In genomic region chr5:134375256-134375655, GRCm38 (mm10) we compare ENCODE assay signal across 16 mouse cellular contexts.
DNase-seq lines count a peak whose midpoint lies in the region; ATAC-seq and TF ChIP-seq lines count a peak whose summit lies in the region.
"Had no signal": no experiment of that assay in that cellular context is flagged by ENCODE, and none has a peak within 500 bp of the region (broad histone marks: within the 10 kb centered on the region; RNA-seq: fewer than 3 reads in every experiment).

No protein-coding gene starts in this region.

- no peaks in the 10 kb centered on the region for H3K27me3 ChIP-seq in heart, adult 2 months (ENCODE audit: control insufficient read depth, insufficient read depth, low read length)
- no peaks in the 10 kb centered on the region for H3K27me3 ChIP-seq in kidney, embryonic 15.5 days
- H3K27me3 ChIP-seq: embryonic facial prominence, embryonic 12.5 days; forebrain, embryonic 13.5 days; hindbrain, embryonic 13.5 days had no signal

- H3K9me3 ChIP-seq in kidney, embryonic 15.5 days (replicated peaks) = no peaks in the 10 kb centered on the region
- H3K9me3 ChIP-seq: embryonic facial prominence, embryonic 12.5 days; forebrain, embryonic 13.5 days; hindbrain, embryonic 13.5 days had no signal

- no peak overlapping the region for H3K9ac ChIP-seq in heart, adult 2 months (ENCODE audit: low read depth, low read length)
- H3K9ac ChIP-seq in kidney, embryonic 15.5 days = no peak overlapping the region
- H3K9ac ChIP-seq: embryonic facial prominence, embryonic 12.5 days; forebrain, embryonic 13.5 days; hindbrain, embryonic 13.5 days; liver, postnatal 0 days had no signal

- TF ChIP-seq EP300 in heart, adult 2 months (IDR thresholded peaks at IDR 0.05; ENCODE audit: insufficient read depth, low read depth, low read length) = no peak

- intact Hi-C loops in heart, adult 2 months (cut with DNase I) = no loop called here

- peak overlapping the region; percentile 72 for H3K27ac ChIP-seq in heart, adult 2 months
- H3K27ac ChIP-seq in kidney, embryonic 15.5 days = peak overlapping the region; percentile 24; the same call in 1 of the 2 replicates
- H3K27ac ChIP-seq: embryonic facial prominence, embryonic 12.5 days; forebrain, embryonic 13.5 days; hindbrain, embryonic 13.5 days had no signal

- 57% methylated on average over 1 of the region's 1 CpGs for WGBS in heart, adult 2 months
- 94% methylated on average over 1 of the region's 1 CpGs for WGBS in kidney, embryonic 15.5 days

- no peak overlapping the region for H3K4me2 ChIP-seq in kidney, embryonic 15.5 days
- H3K4me2 ChIP-seq: embryonic facial prominence, embryonic 12.5 days; forebrain, embryonic 13.5 days; hindbrain, embryonic 13.5 days had no signal

- no peak for DNase-seq in heart, adult 2 months
- no peak for DNase-seq in heart, postnatal 4 days
- no peak for DNase-seq in kidney, postnatal 4 days
- DNase-seq in testis, postnatal 14 days (ENCODE audit: low spot score) = peak; percentile 75
- no peak for DNase-seq in testis, postnatal 10 days (ENCODE audit: low spot score)
- DNase-seq: cerebellum, adult 18-20 months; cerebellum, postnatal 14 days; layer of hippocampus, postnatal 36 days; liver, postnatal 0 days had no signal

- H3K4me3 ChIP-seq in heart, adult 2 months = no peak overlapping the region
- no peak overlapping the region for H3K4me3 ChIP-seq in kidney, embryonic 15.5 days (replicated peaks)
- H3K4me3 ChIP-seq: embryonic facial prominence, embryonic 12.5 days; forebrain, embryonic 13.5 days; hindbrain, embryonic 13.5 days had no signal

- no peak for TF ChIP-seq POLR2A in heart, adult 2 months (IDR thresholded peaks at IDR 0.05; ENCODE audit: insufficient read depth, low read depth, low read length)

- no peak for ATAC-seq in kidney, embryonic 15.5 days (replicated peaks; ENCODE audit: low FRiP score)
- ATAC-seq in megakaryocyte-erythroid progenitor cell, adult 5-6 weeks (replicated peaks; ENCODE audit: low FRiP score, low TSS enrichment, poor library complexity, severe bottlenecking) = no peak
- ATAC-seq: CD4-positive, CD25-positive, alpha-beta regulatory T cell, adult 4 months; forebrain, embryonic 13.5 days; inflammation-experienced regulatory T-cells, adult 6 months had no signal

- peaks cover 5% of the 10 kb centered on the region; the same call in 1 of the 2 replicates for H3K4me1 ChIP-seq in heart, adult 2 months (ENCODE audit: control insufficient read depth, insufficient read depth, low read length)
- H3K4me1 ChIP-seq in kidney, embryonic 15.5 days = no peaks in the 10 kb centered on the region
- H3K4me1 ChIP-seq: forebrain, embryonic 13.5 days; hindbrain, embryonic 13.5 days had no signal

- no peaks in the 10 kb centered on the region for H3K36me3 ChIP-seq in heart, adult 2 months (ENCODE audit: control insufficient read depth, insufficient read depth, low read length)
- H3K36me3 ChIP-seq in kidney, embryonic 15.5 days = peaks cover 52% of the 10 kb centered on the region

- TF ChIP-seq CTCF in heart, adult 2 months (IDR thresholded peaks at IDR 0.05) = no peak

- no peaks in the 10 kb centered on the region for H3K79me2 ChIP-seq in heart, adult 2 months (replicated peaks; ENCODE audit: control insufficient read depth, insufficient read depth, low read length)
